ENCODE assay signal across 8 mouse cellular contexts in the genomic region with DNA sequence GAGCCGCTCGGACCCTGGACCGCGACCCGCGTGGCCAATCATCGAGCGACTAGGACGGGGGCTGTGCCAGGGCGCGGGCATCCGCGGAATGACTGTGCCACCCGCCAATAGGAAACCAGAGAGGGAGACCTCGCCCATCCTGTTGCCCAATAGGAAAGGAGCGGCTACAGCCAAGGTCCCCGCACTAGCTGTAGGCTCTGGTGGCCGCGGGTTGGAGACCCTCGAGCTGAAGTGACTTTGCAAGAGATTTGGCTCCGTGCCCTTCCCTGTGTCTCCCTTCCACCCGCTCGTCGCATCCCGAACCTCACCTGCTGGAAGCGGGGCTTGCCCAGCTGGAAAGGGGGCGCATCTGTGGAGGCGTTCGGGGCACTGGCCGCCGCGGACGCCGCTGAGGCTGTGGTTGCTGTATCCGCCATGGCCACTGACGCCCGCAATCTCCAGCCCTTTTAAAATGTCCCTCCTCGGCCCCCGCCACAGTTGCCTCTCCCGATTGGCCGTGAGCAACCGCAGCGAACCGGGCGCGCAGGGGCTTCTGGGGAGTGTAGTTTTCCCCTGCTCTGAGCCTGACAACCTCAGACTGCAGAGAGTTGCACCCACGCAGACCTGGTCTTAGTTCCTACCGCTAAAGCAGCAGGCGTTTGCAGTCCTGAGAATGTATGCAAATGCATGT. TPM values are rescaled to one million over a fixed set of nuclear protein-coding genes. Genes with fewer than 3 reads are reported as not detected.
A peak's percentile ranks its signal among the peaks of the same experiment; 100 is the strongest.
DNase-seq lines count a peak whose midpoint lies in the region; ATAC-seq lines count a peak whose summit lies in the region.

Sfxn5 (minus strand) TSS at position 423 of the 670 bp plus-strand sequence.

- peak within 1 kb of the TSS; percentile 97 for H3K4me2 ChIP-seq in kidney, embryonic 15.5 days

- peaks cover 9% of the 10 kb centered on the region for H3K4me1 ChIP-seq in heart, embryonic 10.5 days
- peaks cover 22% of the 10 kb centered on the region for H3K4me1 ChIP-seq in kidney, embryonic 15.5 days

- DNase-seq in B cell, adult 2 months: peak; percentile 94 to 96
- peak; percentile 98 for DNase-seq in brain, adult 2 months (ENCODE audit: low read depth, low spot score)
- DNase-seq in heart, embryonic 10.5 days (ENCODE audit: low spot score): peak; percentile 97
- DNase-seq in liver: peak; percentile 89
- DNase-seq in spleen, postnatal 4 days (ENCODE audit: low spot score in 2 of 2): peak; percentile 92 to 96

- WGBS in heart, embryonic 10.5 days: under 1% methylated on average over 49 of the region's 49 CpGs
- WGBS in kidney, embryonic 15.5 days: under 1% methylated on average over 49 of the region's 49 CpGs

- H3K9me3 ChIP-seq in heart, embryonic 10.5 days: no peaks in the 10 kb centered on the region
- H3K9me3 ChIP-seq in kidney, embryonic 15.5 days (replicated peaks): no peaks in the 10 kb centered on the region

- ATAC-seq in erythroblast, adult 5-6 weeks (replicated peaks; ENCODE audit: low FRiP score, poor library complexity, severe bottlenecking): peak; percentile 81
- ATAC-seq in kidney, embryonic 15.5 days (replicated peaks; ENCODE audit: low FRiP score): peak; percentile 98
- ATAC-seq in monocyte, adult 5-6 weeks (replicated peaks; ENCODE audit: insufficient number of reproducible peaks, low FRiP score, low TSS enrichment, poor library complexity, severe bottlenecking): peak; percentile 80

- H3K4me3 ChIP-seq in heart, embryonic 10.5 days: peak within 1 kb of the TSS; percentile 74
- H3K4me3 ChIP-seq in kidney, embryonic 15.5 days (replicated peaks): peak within 1 kb of the TSS; percentile 85

- H3K27ac ChIP-seq in heart, embryonic 10.5 days: peak within 1 kb of the TSS; percentile 92
- peak within 1 kb of the TSS; percentile 98 for H3K27ac ChIP-seq in kidney, embryonic 15.5 days

- H3K9ac ChIP-seq in kidney, embryonic 15.5 days: peak within 1 kb of the TSS; percentile 67

- H3K27me3 ChIP-seq in heart, embryonic 10.5 days (ENCODE audit: insufficient read depth, poor library complexity, severe bottlenecking): peaks cover 52% of the 10 kb centered on the region
- peaks cover 13% of the 10 kb centered on the region; the same call in 1 of the 2 replicates for H3K27me3 ChIP-seq in kidney, embryonic 15.5 days

- H3K36me3 ChIP-seq in heart, embryonic 10.5 days: peaks cover 10% of the 10 kb centered on the region
- H3K36me3 ChIP-seq in kidney, embryonic 15.5 days: 0 out of 2 replicates have a peak, but pooled peaks cover 11% of the 10 kb centered on the region

RNA-seq across cellular contexts. Expression of gene Sfxn5, which starts in this region (rescaled TPM):
- 0.19 and 0.63 TPM in 2 replicates for total RNA-seq in erythroblast, adult 5-6 weeks (2015; ENCODE audit: low replicate concordance)
- total RNA-seq in erythroblast, adult 5-6 weeks (2017; ENCODE audit: low replicate concordance): 0.56 and 1.3 TPM in 2 replicates
- 4.5 and 5.8 TPM in 2 replicates for polyA plus RNA-seq in heart, embryonic 10.5 days (2016; fragmentation: Nextera tagmentation; extraction: Ambion mirVana)
- polyA plus RNA-seq in kidney, embryonic 15.5 days (2015; fragmentation: Nextera tagmentation; extraction: Ambion mirVana): 12.4 and 12.9 TPM in 2 replicates
- 3.7 to 7.3 TPM (median 4.6 TPM) in 3 replicates for total RNA-seq in monocyte, adult 5-6 weeks (2017)

Comparison
In these comparisons a context has a peak if more than half of its experiments do, and no peak if none do; other contexts are left out.
1. Peak in every context shown above with its lines: DNase-seq, ATAC-seq, H3K4me3 ChIP-seq and H3K27ac ChIP-seq.